Mouse (Mus musculus) lung, embryonic 16.5 days (tissue): Measurements from ENCODE around the gene Ghrh. TPM values are rescaled to one million over a fixed set of nuclear protein-coding genes. Genes with fewer than 3 reads are reported as not detected.
"Not testable (repeated sequence)": the region's sequence is repeated elsewhere in the genome, so short reads cannot be mapped to it uniquely, and the experiment has no call there.

Experiments used
- ATAC-seq: fragments of 200-750 bp; cut with Nextera tagmentation; 2 replicates; pipeline ENCODE4 v1.8.0; 2017; ENCODE audit warnings: low read depth, mild to moderate bottlenecking, moderate library complexity
- H3K27ac ChIP-seq: fragments of 300-500 bp; sonication (generic); 2 replicates; pipeline ENCODE4 v1.5.1; 2014; ENCODE audit warnings: mild to moderate bottlenecking, control low read depth, low read length
- H3K27me3 ChIP-seq: fragments of 300-500 bp; sonication (generic); 2 replicates; pipeline ENCODE4 v1.6.1; 2014; ENCODE audit warnings: low read depth, low read length, mixed read lengths; ENCODE audit not compliant: control insufficient read depth, insufficient read depth
- H3K36me3 ChIP-seq: fragments of 300-500 bp; sonication (generic); 2 replicates; pipeline ENCODE4 v1.6.1; 2014; ENCODE audit warnings: low read length; ENCODE audit not compliant: control insufficient read depth, insufficient read depth
- H3K4me1 ChIP-seq: fragments of 300-500 bp; sonication (generic); replicated peaks from 2 replicates; pipeline ENCODE4 v1.6.1; 2014; ENCODE audit warnings: low read length, mixed read lengths; ENCODE audit not compliant: control insufficient read depth, insufficient read depth
- H3K4me2 ChIP-seq: fragments of 300-500 bp; sonication (generic); 2 replicates; pipeline ENCODE4 v1.6.1; 2014; ENCODE audit warnings: low read depth, low read length, control low read depth
- H3K4me3 ChIP-seq: fragments of 300-500 bp; sonication (generic); 2 replicates; pipeline ENCODE4 v1.5.1; 2014; ENCODE audit warnings: mild to moderate bottlenecking, low read length, control low read depth
- H3K9ac ChIP-seq: fragments of 300-500 bp; sonication (generic); 2 replicates; pipeline ENCODE4 v1.6.1; 2014; ENCODE audit warnings: low read length, control low read depth
- H3K9me3 ChIP-seq: fragments of 300-500 bp; sonication (generic); 2 replicates; pipeline ENCODE4 v1.6.1; 2016; ENCODE audit warnings: low read length; ENCODE audit not compliant: control insufficient read depth
- WGBS: fragments of 180-500 bp; shearing (Covaris S2); extraction: QIAGEN DNeasy Blood & Tissue Kit; methylation state at CpG from one replicate; pipeline ENCODE4 v1.1.7; 2014; 5-methylcytosine and 5-hydroxymethylcytosine counted together
- polyA plus RNA-seq: library from polyadenylated mRNA; unstranded; fragments of >200 nt; fragmentation: Nextera tagmentation; extraction: Ambion mirVana; gene quantifications from 2 replicates; pipeline ENCODE4 v1.2.1, GENCODE M21; 2015

Ghrh gene
- not detected in 2 replicates for polyA plus RNA-seq

GRCm38 (mm10) chr2:157347361-157348159, at the start of gene Ghrh:
Gene Ghrh (minus strand): TSS chr2:157347506.
- Histone ChIP-seq H3K4me3 (no peak within 1 kb of the TSS), H3K36me3 (no peaks in the 10 kb centered on the region), H3K27me3 (no peaks in the 10 kb centered on the region), H3K4me1 (peaks cover 6% of the 10 kb centered on the region; the same call in 1 of the 2 replicates), H3K9me3 (no peaks in the 10 kb centered on the region), H3K27ac (peak within 1 kb of the TSS; percentile 74), H3K9ac (peak within 1 kb of the TSS; percentile 51), H3K4me2 (no peak within 1 kb of the TSS)
- peak; percentile 84 for ATAC-seq
- 64% methylated on average over 26 of the region's 26 CpGs for WGBS

DNA sequence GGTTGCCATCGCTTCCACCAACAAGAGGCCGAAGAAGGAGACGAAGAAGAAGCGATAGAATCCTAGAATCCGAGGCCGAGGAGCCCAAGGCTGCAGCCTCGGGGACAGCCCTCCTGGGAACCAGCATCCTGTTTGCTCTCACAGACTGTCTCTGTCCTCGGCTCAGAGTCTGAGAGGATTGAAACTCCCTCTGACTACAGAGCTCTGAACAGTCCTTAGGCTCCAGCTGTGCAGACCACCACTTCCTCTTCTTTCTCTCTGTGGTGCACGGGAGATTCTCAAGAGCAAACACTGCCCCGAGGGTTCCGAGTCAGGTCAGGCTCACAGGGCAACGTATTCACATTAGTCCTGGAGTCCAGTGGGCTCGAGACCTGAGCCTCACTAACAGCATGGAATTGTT, 48.7 kb upstream of the Ghrh start:
- ATAC-seq: no peak
- Histone ChIP-seq H3K4me3 (no peak overlapping the region), H3K27ac (peak overlapping the region; percentile 94), H3K4me1 (peaks cover 39% of the 10 kb centered on the region), H3K9ac (peak overlapping the region; percentile 52), H3K36me3 (peaks cover 4% of the 10 kb centered on the region; the same call in 1 of the 2 replicates), H3K27me3 (no peaks in the 10 kb centered on the region), H3K4me2 (no peak overlapping the region), H3K9me3 (no peaks in the 10 kb centered on the region)
- WGBS: 52% methylated on average over 13 of the region's 13 CpGs

DNA sequence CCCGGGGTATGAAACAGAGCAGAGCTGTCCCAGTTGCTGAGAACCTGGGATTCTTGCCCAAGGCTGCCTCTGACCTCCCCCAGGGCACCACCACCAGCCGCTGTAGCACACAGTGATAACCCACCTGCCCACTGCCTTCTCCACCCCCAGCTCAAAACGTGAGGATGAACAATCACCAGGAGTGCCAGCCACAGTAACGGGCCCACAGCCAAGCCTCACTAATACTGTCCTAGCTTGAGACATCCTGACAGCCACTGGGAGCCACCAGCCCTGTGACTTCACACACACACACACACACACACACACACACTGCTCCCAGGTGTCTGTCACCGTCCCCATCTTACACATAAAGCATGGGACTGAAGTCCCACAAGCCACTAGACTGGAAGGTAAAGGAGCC, 48.1 kb upstream of the Ghrh start:
- Histone ChIP-seq H3K36me3 (peaks cover 4% of the 10 kb centered on the region; the same call in 1 of the 2 replicates), H3K27ac (peak overlapping the region; percentile 94), H3K27me3 (no peaks in the 10 kb centered on the region), H3K4me2 (no peak overlapping the region), H3K9ac (peak overlapping the region; percentile 52), H3K9me3 (no peaks in the 10 kb centered on the region), H3K4me3 (no peak overlapping the region), H3K4me1 (peaks cover 42% of the 10 kb centered on the region)
- 57% methylated on average over 5 of the region's 5 CpGs for WGBS
- 0 out of 2 replicates have a peak, but pooled peaks have one; percentile 4 for ATAC-seq

DNA sequence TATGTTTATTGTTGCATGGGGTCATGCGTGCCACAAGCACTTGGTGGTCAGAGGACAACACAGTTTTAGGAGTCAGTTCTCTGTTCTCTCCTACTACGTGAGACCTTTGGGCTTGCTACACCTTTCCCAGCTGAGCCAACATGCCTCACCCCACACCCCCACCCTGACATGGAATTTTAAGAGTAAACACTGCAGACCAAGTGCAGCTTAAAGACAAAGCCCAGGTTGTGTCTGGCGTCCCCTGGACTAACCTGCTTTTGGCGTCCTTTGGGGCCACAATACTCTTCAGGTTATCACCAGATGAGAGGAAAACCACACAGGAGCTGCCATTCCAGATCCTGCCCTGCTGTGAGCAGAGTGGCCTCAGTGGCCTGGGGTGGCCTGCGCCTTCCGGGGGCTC, 47.6 kb upstream of the Ghrh start:
- ATAC-seq: peak; percentile 79
- WGBS: 45% methylated on average over 6 of the region's 6 CpGs
- Histone ChIP-seq H3K9ac (peak overlapping the region; percentile 52), H3K4me3 (no peak overlapping the region), H3K4me2 (no peak overlapping the region; the same call in 1 of the 2 replicates), H3K27ac (peak overlapping the region; percentile 94), H3K27me3 (no peaks in the 10 kb centered on the region), H3K36me3 (peaks cover 4% of the 10 kb centered on the region; the same call in 1 of the 2 replicates), H3K9me3 (no peaks in the 10 kb centered on the region), H3K4me1 (peaks cover 42% of the 10 kb centered on the region)

- Histone ChIP-seq H3K9ac (no peak overlapping the region), H3K27me3 (no peaks in the 10 kb centered on the region), H3K4me1 (peaks cover 40% of the 10 kb centered on the region), H3K4me2 (no peak overlapping the region), H3K36me3 (peaks cover 6% of the 10 kb centered on the region; the same call in 1 of the 2 replicates), H3K27ac (peak overlapping the region; percentile 94), H3K4me3 (no peak overlapping the region), H3K9me3 (no peaks in the 10 kb centered on the region)
- ATAC-seq: no peak
- WGBS: 96% methylated on average over 4 of the region's 4 CpGs
Observed at GRCm38 (mm10) chr2:157393549-157393948, 46.2 kb upstream of the Ghrh start.

GRCm38 (mm10) chr2:157392331-157392730, 45.0 kb upstream of the Ghrh start:
- Histone ChIP-seq H3K36me3 (peaks cover 6% of the 10 kb centered on the region; the same call in 1 of the 2 replicates), H3K4me1 (peaks cover 35% of the 10 kb centered on the region), H3K27me3 (no peaks in the 10 kb centered on the region), H3K27ac (no peak overlapping the region), H3K9ac (no peak overlapping the region), H3K9me3 (no peaks in the 10 kb centered on the region), H3K4me2 (no peak overlapping the region), H3K4me3 (no peak overlapping the region)
- ATAC-seq: no peak
- 90% methylated on average over 2 of the region's 2 CpGs for WGBS

- Histone ChIP-seq H3K36me3 (0 out of 2 replicates have a peak, but pooled peaks cover 3% of the 10 kb centered on the region), H3K4me1 (peaks cover 14% of the 10 kb centered on the region), H3K4me2 (no peak overlapping the region), H3K27ac (no peak overlapping the region), H3K27me3 (no peaks in the 10 kb centered on the region), H3K4me3 (no peak overlapping the region), H3K9me3 (no peaks in the 10 kb centered on the region), H3K9ac (no peak overlapping the region; the same call in 1 of the 2 replicates)
- ATAC-seq: no peak
- WGBS: 82% methylated on average over 7 of the region's 7 CpGs
Observed at GRCm38 (mm10) chr2:157389591-157389921, 42.2 kb upstream of the Ghrh start.

GRCm38 (mm10) chr2:157388901-157389590, 41.7 kb upstream of the Ghrh start:
- H3K4me2 ChIP-seq, H3K27me3 ChIP-seq, H3K36me3 ChIP-seq, H3K4me3 ChIP-seq, H3K4me1 ChIP-seq, H3K9me3 ChIP-seq, ATAC-seq, H3K9ac ChIP-seq, H3K27ac ChIP-seq: not testable (repeated sequence)
- 93% methylated on average over 14 of the region's 14 CpGs for WGBS

DNA sequence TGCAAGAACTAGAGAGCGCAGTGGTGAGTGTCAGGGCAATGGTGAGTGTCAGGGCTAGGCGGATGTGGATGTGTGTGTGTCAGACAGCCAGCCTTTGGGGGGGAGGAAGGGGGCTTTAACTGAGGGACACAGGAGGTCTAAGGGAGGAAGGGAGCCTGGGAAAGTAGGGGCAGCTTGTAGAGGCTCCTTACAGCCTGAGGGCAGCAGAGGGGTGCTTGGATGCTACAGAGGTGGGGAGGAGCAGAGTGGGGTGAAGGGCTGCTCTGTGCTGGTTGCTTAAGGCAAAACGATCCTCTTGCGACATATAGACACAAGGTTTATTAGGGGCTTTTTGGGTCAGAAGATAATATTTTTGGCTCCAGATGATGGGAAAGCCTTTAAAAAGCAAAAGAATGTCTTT, 37.5 kb upstream of the Ghrh start:
- Histone ChIP-seq H3K4me1 (peaks cover 8% of the 10 kb centered on the region), H3K9me3 (no peaks in the 10 kb centered on the region), H3K27me3 (no peaks in the 10 kb centered on the region), H3K4me3 (no peak overlapping the region), H3K9ac (no peak overlapping the region), H3K4me2 (no peak overlapping the region), H3K36me3 (0 out of 2 replicates have a peak, but pooled peaks cover 3% of the 10 kb centered on the region), H3K27ac (no peak overlapping the region)
- 86% methylated on average over 4 of the region's 4 CpGs for WGBS
- no peak for ATAC-seq
